Mouse (Mus musculus) heart, embryonic 13.5 days (tissue): ENCODE results near the gene Cacna1a. TPM values are rescaled to one million over a fixed set of nuclear protein-coding genes. Genes with fewer than 3 reads are reported as not detected.

ENCODE experiments used
- ATAC-seq: fragments of 200-750 bp; cut with Nextera tagmentation; 2 replicates; pipeline ENCODE4 v1.8.0; 2017; ENCODE audit warnings: moderate TSS enrichment; ENCODE audit not compliant: insufficient number of reproducible peaks, low FRiP score, low TSS enrichment; ENCODE audit errors: extremely low read depth
- H3K27ac ChIP-seq: fragments of 300-500 bp; sonication (generic); replicated peaks from 2 replicates; pipeline ENCODE4 v1.5.1; 2015; ENCODE audit warnings: moderate library complexity, mild to moderate bottlenecking, inconsistent platforms
- H3K27me3 ChIP-seq: fragments of 300-500 bp; sonication (generic); replicated peaks from 2 replicates; pipeline ENCODE4 v1.6.1; 2015; ENCODE audit warnings: mild to moderate bottlenecking, inconsistent platforms
- H3K36me3 ChIP-seq: fragments of 300-500 bp; sonication (generic); 2 replicates; pipeline ENCODE4 v1.6.1; 2015; ENCODE audit warnings: mild to moderate bottlenecking, inconsistent platforms
- H3K4me1 ChIP-seq: fragments of 300-500 bp; sonication (generic); 2 replicates; pipeline ENCODE4 v1.6.1; 2015; ENCODE audit warnings: inconsistent platforms
- H3K4me2 ChIP-seq: fragments of 300-500 bp; sonication (generic); 2 replicates; pipeline ENCODE4 v1.6.1; 2015; ENCODE audit warnings: inconsistent platforms, mild to moderate bottlenecking, moderate library complexity
- H3K4me3 ChIP-seq: fragments of 300-500 bp; sonication (generic); 2 replicates; pipeline ENCODE4 v1.5.1; 2015; ENCODE audit warnings: moderate library complexity, mild to moderate bottlenecking, inconsistent platforms
- H3K9ac ChIP-seq: fragments of 300-500 bp; sonication (generic); 2 replicates; pipeline ENCODE4 v1.6.1; 2015; ENCODE audit warnings: inconsistent platforms, mild to moderate bottlenecking, moderate library complexity
- H3K9me3 ChIP-seq: fragments of 300-500 bp; sonication (generic); 2 replicates; pipeline ENCODE4 v1.6.1; 2016; ENCODE audit warnings: inconsistent platforms
- WGBS: fragments of 180-500 bp; shearing (Covaris S2); methylation state at CpG from one replicate; pipeline ENCODE4 v1.1.7; 2015; ENCODE audit warnings: mixed read lengths; 5-methylcytosine and 5-hydroxymethylcytosine counted together
- polyA plus RNA-seq: library from polyadenylated mRNA; unstranded; fragments of >200 nt; fragmentation: Nextera tagmentation; extraction: Ambion mirVana; gene quantifications from 2 replicates; pipeline ENCODE4 v1.2.1, GENCODE M21; 2015

The Cacna1a gene
- polyA plus RNA-seq, 1 experiment from 2014 or later: 6.4 TPM

- Histone ChIP-seq H3K27me3 (no peaks in the 10 kb centered on the region), H3K9me3 (no peaks in the 10 kb centered on the region), H3K27ac (no peak overlapping the region), H3K4me2 (no peak overlapping the region), H3K4me3 (no peak overlapping the region), H3K36me3 (peaks cover 29% of the 10 kb centered on the region), H3K4me1 (peaks cover 63% of the 10 kb centered on the region), H3K9ac (no peak overlapping the region)
- WGBS: 57% methylated on average over 3 of the region's 3 CpGs
- no peak for ATAC-seq
Measured at GRCm38 (mm10) chr8:84684537-84684936, 296.3 kb downstream of the Cacna1a start.

GRCm38 (mm10) chr8:84686191-84687002, 298.2 kb downstream of the Cacna1a start, which contains the start of gene Trmt1:
Gene Trmt1, plus strand, starts transcription at chr8:84686307.
- Histone ChIP-seq H3K4me1 (peaks cover 66% of the 10 kb centered on the region), H3K27me3 (no peaks in the 10 kb centered on the region), H3K9ac (peak within 1 kb of the TSS; percentile 100), H3K4me3 (peak within 1 kb of the TSS; percentile 100), H3K27ac (peak within 1 kb of the TSS; percentile 96), H3K36me3 (peaks cover 33% of the 10 kb centered on the region), H3K4me2 (peak within 1 kb of the TSS; percentile 82), H3K9me3 (no peaks in the 10 kb centered on the region)
- 8% methylated on average over 19 of the region's 20 CpGs for WGBS
- peak; percentile 15; the same call in 1 of the 2 replicates for ATAC-seq

GRCm38 (mm10) chr8:84687003-84687704, 298.9 kb downstream of the Cacna1a start:
- WGBS: under 1% methylated on average over 58 of the region's 62 CpGs
- no peaks in the 10 kb centered on the region for H3K27me3 ChIP-seq
- ATAC-seq: peak; percentile 28
- H3K4me2 ChIP-seq: peak overlapping the region; percentile 82
- H3K9ac ChIP-seq: peak overlapping the region; percentile 100
- peaks cover 59% of the 10 kb centered on the region for H3K4me1 ChIP-seq
- H3K4me3 ChIP-seq: peak overlapping the region; percentile 100
- H3K36me3 ChIP-seq: peaks cover 34% of the 10 kb centered on the region
- H3K27ac ChIP-seq: peak overlapping the region; percentile 96
- no peaks in the 10 kb centered on the region for H3K9me3 ChIP-seq

GRCm38 (mm10) chr8:84687705-84688100, 299.5 kb downstream of the Cacna1a start, which contains the start of gene Nacc1:
Gene Nacc1, minus strand, starts transcription at chr8:84687862.
- Histone ChIP-seq H3K4me2 (peak within 1 kb of the TSS; percentile 82), H3K36me3 (peaks cover 34% of the 10 kb centered on the region), H3K9me3 (no peaks in the 10 kb centered on the region), H3K4me1 (peaks cover 53% of the 10 kb centered on the region), H3K27ac (peak within 1 kb of the TSS; percentile 96), H3K27me3 (no peaks in the 10 kb centered on the region), H3K4me3 (peak within 1 kb of the TSS; percentile 100), H3K9ac (peak within 1 kb of the TSS; percentile 100)
- peak; percentile 72 for ATAC-seq
- 1% methylated on average over 35 of the region's 37 CpGs for WGBS

- Histone ChIP-seq H3K9me3 (no peaks in the 10 kb centered on the region), H3K9ac (peak overlapping the region; percentile 92), H3K36me3 (peaks cover 37% of the 10 kb centered on the region), H3K27ac (peak overlapping the region; percentile 77), H3K4me3 (peak overlapping the region; percentile 90), H3K4me2 (peak overlapping the region; percentile 82), H3K4me1 (peaks cover 45% of the 10 kb centered on the region), H3K27me3 (no peaks in the 10 kb centered on the region)
- peak; percentile 62; the same call in 1 of the 2 replicates for ATAC-seq
- WGBS: under 1% methylated on average over 47 of the region's 47 CpGs
Measured at GRCm38 (mm10) chr8:84689091-84689915, 301.1 kb downstream of the Cacna1a start.

Other genes with a start within 250 kb of the Cacna1a start
- 14.5 and 15.3 TPM in 2 replicates for gene Cc2d1a, start 240.5 kb upstream of the Cacna1a start, polyA plus RNA-seq
- 0.82 and 0.88 TPM in 2 replicates for gene 4930432K21Rik, start 240.4 kb upstream of the Cacna1a start, polyA plus RNA-seq
- 1.9 and 2.8 TPM in 2 replicates for gene Nanos3, start 203.2 kb upstream of the Cacna1a start, polyA plus RNA-seq
- 9.1 and 9.3 TPM in 2 replicates for gene Zswim4, start 151.4 kb upstream of the Cacna1a start, polyA plus RNA-seq
- gene D8Ertd738e, start 138.7 kb upstream of the Cacna1a start, polyA plus RNA-seq: 276 and 328 TPM in 2 replicates
- gene Mri1, start 131.1 kb upstream of the Cacna1a start, polyA plus RNA-seq: 45.4 and 50.3 TPM in 2 replicates
- gene Ccdc130, start 118.1 kb upstream of the Cacna1a start, polyA plus RNA-seq: 11.3 and 16.9 TPM in 2 replicates